Mouse (Mus musculus): ENCODE measurements around the gene Gpr137.
A peak's percentile ranks its signal among the peaks of the same experiment; 100 is the strongest.

Gene Gpr137

GRCm38 (mm10) chr19:6973581-6974190 lies 31.4 kb upstream of the Gpr137 start:
- no peak for DNase-seq (ENCODE audit: low read depth, low spot score)

DNA sequence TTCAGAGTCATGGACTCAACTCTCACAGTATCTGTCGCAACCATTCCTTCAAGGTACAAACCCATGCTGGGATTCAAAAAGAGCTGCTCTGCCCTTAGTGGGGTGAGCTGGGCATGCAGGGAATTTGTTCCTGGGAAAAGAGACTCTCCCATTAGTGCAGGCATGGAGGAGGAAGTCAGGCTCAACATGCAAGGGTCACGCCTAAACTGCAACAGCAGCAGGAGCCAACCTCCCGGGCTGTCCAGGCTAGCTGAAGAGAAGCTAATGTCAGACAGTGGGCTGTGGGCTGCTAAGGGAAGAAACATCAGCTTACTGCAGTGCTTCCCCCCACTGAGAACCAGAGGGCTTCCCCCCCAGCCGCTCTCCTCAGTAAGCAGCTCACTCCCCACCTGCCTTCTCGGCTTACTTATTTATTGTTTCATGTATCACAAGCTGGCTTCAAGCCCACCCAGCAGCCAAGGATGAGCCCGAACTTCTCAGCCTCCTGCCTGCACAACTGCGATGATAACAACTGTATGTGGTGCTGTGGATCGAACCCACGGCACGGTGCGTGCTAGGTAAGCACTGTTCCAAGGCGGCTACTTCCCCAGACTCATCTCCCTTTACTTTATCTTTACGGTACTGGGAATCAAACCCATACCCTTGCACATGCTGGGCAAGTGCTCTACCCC lies 30.1 kb upstream of the Gpr137 start:
- DNase-seq (ENCODE audit: low read depth, low spot score), result no peak

GRCm38 (mm10) chr19:6971644-6972043 lies 29.4 kb upstream of the Gpr137 start:
- DNase-seq (ENCODE audit: low read depth, low spot score), result no peak

GRCm38 (mm10) chr19:6970460-6971085 lies 28.3 kb upstream of the Gpr137 start:
- DNase-seq (ENCODE audit: low read depth, low spot score), result no peak

DNA sequence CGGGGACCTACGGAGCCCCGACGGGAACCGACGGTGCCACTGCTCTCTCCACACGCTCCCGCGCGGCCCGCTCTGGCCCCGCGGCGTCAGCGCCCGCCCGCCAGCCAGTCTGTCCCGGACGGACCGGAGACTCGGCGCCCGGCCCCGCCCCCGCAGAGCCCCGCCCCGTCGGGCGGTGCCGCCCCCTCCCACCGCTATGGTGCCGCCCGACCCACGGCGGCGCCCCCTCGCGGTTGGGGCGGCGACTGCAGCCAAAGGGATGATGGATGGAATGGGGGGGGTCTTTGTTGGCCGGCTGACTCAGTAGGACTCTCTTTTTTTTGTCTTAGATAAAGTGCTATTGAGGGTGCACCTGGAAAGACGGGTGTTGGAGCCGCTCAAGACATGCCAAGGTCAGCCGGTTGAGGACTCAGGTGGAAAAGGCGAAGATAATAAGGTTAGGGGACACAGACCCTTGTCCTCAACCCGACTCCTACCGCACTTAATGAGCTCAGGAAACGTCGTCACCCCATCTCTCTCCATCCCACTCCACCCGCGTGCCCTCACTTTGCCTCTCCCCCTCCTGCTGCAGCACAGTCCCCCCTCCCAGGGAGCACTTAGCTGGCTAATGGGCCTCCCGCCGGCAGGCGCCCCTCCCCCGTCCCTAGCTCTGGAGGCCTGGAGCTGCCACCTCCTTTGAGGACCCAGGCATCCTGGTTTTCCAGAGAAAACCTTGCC lies 27.5 kb upstream of the Gpr137 start:
- DNase-seq (ENCODE audit: low read depth, low spot score), result peak; percentile 68

DNA sequence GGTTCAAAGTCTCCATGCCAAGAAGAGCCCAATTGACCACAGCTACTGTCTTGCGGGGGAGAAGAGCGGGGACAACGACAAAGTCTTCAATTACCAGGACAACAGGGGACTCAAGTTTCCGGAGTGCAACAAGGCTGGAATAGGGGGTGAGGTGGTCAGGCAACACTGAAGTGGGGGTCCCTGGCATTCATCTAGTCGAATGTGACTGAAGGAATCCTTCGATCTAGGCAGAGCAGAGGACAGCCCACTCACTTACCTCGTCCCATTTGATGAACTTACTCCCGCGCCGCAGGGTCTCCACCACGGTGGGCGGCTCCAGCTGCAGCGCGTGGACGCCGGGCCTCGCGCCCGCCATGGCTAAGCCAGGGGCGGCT lies 27.0 kb upstream of the Gpr137 start:
- DNase-seq (ENCODE audit: low read depth, low spot score), result no peak

DNA sequence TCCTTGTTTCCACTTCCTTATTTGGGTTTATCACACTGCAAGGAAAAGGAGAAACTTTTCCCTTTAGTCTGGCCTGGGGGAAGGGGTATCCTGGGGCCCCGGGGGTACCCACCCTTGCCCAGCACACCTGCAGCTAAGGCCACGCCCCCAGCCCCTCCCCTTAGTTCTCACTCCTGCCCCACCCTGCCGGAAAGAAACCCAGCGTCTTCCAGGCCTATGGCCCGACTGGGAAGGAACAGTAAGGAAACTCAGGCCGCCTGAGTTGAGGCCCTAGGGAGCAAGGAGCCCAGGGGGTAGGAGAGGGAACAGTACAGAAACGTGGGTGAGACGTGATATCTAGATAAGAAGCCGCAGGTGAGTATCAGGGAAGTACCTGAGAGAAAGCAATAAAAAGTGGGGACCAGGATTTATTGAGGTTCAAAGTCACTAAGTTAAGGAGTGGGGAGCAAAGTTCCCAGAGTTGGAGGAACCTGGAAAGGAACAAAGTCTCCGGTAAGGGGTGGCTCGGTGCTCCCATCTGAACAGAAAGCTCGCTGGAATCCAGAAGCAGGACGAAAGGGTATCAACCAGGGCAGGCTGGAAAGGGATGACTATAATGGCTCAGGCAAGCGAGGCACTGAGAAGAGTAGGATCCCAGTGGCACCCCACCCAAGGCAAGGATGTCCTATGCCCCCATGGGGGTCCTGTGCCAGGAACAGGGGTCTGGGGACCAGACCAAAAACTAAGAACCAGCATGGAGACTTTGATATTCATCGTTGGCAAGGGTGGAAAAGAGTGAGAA lies 26.4 kb upstream of the Gpr137 start:
- no peak for DNase-seq (ENCODE audit: low read depth, low spot score)

DNA sequence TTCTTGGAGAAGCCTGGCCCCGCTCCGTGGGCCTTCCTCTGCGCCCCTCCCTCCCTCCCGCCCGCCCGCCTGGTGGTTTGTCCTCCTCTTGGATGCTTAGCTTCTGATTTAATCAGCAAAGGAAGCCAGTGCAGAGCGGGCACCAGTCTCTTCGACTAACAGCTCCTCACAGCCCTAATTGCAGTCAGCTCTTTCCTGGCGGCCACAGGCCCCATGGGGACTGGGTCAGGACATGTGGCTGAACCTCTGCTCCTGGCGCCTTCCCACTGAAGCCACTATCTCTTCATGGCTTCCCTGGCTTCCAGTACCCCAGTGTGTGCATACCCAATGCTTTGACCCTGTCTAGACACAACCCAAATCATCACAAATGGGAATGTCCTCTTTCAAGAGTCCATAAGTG lies 14.2 kb upstream of the Gpr137 start:
- DNase-seq (ENCODE audit: low read depth, low spot score), result no peak

DNA sequence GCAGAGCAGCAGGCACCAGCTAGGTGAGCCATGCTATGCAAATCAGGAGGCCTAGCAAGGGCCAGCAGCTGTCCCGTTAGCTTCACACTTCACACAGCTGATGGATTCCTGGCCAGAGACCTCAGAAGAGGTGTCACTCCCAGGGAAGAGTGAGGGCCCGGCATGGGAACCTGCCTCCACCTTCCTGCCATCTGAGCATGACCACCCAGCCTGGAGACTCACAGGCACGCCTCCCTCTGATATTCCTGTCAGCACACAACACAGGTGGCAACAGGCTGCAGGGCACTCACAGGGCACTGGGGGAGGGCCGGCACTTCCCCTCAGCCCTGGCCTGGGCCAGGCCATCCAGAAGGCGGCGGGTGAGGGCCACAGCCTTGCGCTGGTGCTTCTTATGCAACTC lies 13.1 kb upstream of the Gpr137 start:
- DNase-seq (ENCODE audit: low read depth, low spot score), result no peak

GRCm38 (mm10) chr19:6954046-6954445 lies 11.8 kb upstream of the Gpr137 start:
- no peak for DNase-seq (ENCODE audit: low read depth, low spot score)

DNA sequence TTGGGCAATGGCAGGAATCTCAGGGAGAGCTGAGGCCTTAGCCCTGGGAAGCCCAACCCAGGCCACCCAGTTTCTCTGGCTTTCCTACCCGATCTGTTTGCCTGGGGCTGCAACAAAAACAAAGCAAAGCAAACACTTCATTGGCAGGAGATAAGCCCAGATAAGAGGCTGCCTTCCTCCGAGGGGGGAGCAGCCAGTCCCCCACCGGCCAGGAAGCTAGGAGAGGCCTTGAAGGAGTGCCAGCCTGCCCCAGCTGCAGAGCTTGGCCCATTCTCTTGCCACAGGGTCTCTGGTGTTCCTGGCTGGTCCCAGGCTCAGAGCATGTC lies 10.4 kb upstream of the Gpr137 start:
- no peak for DNase-seq (ENCODE audit: low read depth, low spot score)

DNA sequence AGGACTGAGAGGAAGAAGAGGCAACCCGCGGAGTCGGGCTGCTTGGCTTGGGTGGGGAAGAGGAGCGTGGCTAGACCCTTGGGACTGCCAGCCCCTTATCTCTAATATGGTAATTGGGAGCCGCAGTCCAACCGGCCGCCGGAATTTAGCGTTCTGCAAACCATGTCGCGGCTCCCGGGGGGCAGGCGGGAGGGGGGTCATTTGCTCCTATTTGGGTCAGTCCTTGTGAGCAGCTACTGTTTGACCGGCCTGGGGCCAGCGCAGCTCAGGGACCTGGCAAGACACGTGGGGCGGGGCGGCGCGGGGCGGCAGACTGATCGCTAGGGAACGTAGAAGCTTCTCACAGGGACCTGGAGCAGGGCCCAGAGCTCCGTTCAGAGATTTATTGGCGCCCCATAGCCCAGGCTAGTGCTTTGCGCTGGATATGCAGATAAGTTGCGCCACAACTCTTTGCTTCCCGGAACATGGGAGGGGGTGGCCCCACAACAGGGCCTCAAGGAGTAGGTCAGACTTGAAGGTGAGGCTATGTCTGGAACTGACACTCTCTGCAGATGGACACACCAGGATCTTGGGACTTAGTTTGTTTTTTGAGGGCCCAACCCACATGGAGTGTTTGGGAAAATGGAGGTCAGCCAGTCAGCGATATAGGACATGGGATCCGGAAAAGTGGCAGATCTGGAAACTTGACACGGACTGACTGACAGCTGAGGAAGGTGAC lies 9.9 kb upstream of the Gpr137 start:
- peak; percentile 33 for DNase-seq (ENCODE audit: low read depth, low spot score)

GRCm38 (mm10) chr19:6951381-6951968 lies 9.2 kb upstream of the Gpr137 start:
- DNase-seq (ENCODE audit: low read depth, low spot score), result peak; percentile 92

DNA sequence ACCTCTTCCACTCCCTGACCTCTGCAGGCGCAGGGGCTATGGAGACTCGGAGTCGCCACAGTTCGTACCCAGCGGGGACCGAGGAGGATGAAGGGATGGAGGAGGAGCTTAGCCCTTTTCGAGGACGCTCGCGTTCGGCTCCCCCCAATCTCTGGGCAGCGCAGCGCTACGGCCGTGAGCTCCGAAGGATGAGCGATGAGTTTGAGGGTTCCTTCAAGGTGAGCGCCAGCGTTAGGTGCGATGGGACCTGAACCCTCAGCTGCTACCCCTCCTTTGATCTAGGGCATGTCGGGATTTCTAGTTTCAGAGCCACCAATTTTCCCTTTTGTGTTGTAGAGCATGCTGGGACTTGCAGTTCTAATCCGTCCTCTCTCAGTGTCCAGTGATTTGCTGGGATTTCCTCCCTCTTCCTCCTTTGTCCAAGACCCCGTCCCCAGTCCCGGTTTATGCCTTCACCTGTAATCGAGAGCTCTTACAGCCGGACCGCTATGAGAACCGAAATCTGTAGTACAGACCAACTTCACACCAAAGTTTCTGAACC lies 8.4 kb upstream of the Gpr137 start:
- DNase-seq (ENCODE audit: low read depth, low spot score), result peak; percentile 73

DNA sequence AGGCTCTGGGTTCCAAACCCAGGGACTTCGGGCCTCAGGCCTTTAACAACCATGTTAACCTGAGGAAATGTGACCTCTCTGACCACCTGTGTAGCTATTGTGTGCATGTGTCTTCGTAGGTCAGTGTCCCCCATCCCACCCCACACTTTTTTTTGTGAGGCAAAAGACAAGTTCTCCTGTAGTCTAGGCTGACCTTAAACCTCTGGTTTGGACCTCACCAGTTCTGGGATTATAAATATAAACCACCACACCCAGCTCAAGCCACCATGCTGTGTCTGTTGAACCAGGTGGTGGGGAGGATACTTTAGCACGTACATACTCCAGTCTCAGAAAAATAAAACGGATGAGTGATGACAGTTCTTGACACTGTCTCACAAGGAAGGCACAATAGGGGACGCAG lies 7.7 kb upstream of the Gpr137 start:
- DNase-seq (ENCODE audit: low read depth, low spot score), result no peak

- DNase-seq (ENCODE audit: low read depth, low spot score), result no peak
Observed at GRCm38 (mm10) chr19:6949532-6949931, 7.3 kb upstream of the Gpr137 start.

DNA sequence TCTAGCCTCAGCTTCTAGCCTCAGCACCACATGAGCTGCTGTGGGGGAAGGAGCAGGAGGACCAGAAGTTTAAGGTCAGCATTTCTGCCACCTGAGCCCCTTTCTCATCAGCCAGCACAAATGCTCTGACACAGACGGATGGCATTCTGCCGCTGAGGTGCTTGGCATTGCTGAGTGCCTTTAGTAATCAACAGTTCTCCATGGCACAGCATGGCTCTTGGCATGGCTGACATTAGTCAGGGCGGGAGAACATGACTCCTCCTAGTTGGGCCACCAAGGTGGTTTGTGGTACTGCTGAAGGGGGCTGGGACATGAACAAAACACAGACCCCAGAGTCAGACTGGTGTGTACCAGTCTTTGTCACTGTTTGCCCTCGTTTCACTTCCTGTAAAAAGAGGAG lies 5.9 kb upstream of the Gpr137 start:
- DNase-seq (ENCODE audit: low read depth, low spot score), result no peak

DNA sequence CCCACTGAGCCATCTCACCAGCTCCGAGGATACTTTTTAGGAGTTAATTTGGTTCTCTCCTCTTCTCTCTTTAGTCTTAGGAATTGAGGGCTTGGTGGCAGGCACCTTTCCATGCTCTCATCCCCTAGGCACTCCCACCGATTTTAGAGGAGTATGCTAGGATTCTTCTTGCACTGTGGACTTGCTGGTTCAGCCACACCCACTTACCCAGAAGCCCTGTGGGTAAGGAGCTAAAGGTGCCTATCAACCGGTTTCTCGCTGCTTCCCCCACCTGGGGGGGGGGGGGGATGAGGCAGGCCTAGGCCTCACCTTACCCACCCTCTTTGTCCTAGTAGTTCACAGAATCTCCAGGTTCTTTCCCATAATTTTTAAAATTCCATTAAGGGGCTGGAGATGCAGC lies 5.5 kb upstream of the Gpr137 start:
- DNase-seq (ENCODE audit: low read depth, low spot score), result no peak

DNA sequence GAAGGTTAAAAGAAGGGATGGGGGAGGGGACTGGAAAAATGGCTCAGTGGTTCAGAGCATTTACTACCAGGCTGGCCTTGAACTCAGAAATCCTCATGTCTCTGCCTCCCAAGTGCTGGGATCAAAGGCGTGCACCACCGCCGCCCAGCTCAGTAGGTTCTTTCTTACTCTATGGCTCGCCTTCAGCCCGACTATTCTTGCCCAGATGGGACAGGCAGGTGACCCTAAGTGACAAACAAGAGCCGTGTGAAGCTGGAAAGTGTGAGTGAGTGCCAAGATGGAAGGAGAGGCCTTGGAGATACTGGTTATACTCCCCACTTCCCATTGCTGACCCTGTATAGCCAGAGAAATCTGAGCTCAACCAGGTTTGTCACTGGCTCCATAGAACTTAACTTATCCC lies 1.4 kb upstream of the Gpr137 start:
- DNase-seq (ENCODE audit: low read depth, low spot score), result no peak

GRCm38 (mm10) chr19:6942764-6943163 lies 484 bp upstream of the Gpr137 start:
- DNase-seq (ENCODE audit: low read depth, low spot score), result no peak

Measured in mesoderm, embryonic 11.5 days (tissue).